Mouse (Mus musculus): ENCODE measurements at regions not wholly inside any gene's neighbourhood (a gene's known extent, or its start where the extent isn't known, plus 50 kb on each side); places are given as distances from the start of the nearest gene placed in this dataset.
A peak's percentile ranks its signal among the peaks of the same experiment; 100 is the strongest.

DNA sequence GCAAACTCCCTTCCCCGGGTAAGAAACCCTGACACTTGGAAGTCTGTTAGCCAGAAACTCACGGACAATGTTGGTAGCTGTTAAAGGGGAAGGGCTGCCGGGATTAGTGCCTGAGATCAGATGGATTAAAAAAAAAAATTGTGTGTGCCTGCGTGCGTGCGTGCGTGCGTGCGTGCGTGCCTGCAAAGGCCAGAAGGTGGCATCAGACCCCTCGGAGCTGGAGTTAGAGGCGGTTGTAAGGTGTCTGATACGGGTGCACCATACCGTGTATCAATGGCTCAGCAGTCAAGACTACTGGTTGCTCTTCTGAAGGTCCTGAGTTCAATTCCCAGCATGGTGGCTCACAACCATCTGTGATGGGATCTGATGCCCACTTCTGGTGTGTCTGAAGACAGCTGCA is 59.0 kb upstream of the Ccdc167 start:
- DNase-seq (ENCODE audit: low spot score) = no peak

DNA sequence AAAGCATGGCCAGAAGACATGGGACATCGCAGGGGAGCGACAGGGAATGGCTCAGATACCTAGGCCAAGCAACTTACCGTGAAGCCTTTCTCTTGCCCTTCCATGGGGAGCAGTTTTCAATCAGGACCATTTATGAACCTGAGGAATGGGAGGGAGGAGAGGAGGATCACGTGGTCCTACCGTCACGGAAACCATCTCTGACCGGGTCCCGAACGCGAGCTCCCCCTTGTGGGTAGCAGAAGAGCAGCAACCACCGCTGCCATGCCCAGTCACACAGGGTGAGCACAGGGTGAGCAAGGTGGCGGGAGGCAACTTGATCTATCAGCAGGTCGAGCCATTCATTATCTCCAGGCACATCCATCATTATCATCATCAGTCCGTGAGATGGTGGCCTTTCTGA is 56.5 kb upstream of the Ccdc167 start:
- peak; percentile 48 for DNase-seq (ENCODE audit: low spot score)

DNA sequence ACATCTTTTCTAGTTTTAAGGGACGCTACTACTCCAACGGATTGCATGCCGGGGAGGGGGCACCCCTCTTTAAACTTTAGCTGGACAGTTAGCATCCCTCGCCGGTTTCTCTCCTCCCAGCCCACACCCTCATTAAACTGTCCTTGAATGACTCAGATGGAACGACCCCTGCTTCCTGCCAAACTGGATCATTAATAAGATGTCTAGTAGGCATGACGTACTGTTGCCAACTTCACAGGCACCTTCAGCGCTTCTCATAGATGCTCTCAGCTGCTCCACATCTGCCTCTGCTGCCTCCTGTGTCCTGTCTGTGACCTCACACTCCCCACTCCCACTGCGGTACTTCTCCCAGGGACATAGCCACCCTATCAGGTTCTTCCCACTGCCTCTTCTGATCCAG is 54.1 kb upstream of the Ccdc167 start:
- DNase-seq (ENCODE audit: low spot score) = no peak

DNA sequence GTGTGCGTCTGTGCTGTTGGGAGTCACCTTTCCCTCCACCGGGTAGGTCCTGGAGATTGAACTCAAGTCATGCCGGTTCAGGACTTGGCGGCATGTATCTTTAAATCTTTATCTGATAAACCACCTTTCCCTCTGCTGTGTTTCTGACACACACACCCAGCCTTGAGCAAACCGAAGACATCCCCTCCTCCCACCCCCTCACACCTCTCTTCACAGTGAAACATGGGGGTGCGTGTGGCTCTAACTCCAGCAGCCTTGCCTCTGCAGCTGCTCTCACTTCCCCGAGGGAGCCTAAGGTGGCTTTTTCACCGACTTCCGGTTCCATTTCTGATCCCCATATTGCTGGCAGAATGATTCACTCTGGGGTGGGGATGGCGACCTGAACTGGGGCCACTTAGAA is 52.8 kb upstream of the Ccdc167 start:
- DNase-seq (ENCODE audit: low spot score) = no peak

DNA sequence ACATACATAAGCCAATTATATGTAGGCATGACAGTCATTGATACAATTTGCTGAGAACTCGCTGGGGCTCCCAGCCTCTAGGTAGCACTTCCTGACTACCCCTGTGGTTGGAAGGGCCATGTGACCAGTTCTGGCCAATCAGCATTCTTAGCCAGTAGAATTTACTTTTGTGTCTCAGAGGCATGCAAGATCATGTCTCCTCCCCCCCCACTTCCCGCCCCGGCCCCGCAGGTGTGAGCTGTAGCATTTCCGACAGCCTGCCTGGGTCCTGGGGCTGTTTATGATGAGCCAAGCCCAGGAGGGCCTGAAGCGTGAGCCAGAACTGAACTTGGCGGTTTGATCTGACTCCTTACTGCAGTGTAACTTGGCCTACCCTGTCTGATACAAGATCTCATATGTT is 52.3 kb upstream of the Ccdc167 start:
- peak; percentile 23 for DNase-seq (ENCODE audit: low spot score)

DNA sequence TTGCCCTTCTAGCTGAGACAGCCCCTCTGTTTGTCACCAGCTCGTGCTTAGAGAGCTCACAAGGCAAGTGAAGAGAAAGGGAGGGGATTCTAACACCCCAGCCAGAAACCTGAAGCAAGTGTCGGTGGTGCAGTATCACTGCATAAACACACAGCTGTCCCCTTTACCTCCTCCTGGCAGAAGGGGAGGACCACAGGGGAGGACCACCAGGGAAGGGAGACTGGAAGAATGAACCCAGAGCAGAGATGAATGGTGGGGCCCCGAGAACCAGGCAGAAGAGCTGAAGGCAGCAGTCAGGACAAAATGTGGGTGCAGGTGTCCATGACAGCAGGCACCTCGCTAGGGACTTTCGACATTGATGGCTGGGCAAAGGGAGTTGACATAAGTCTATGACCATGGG is 51.8 kb upstream of the Ccdc167 start:
- no peak for DNase-seq (ENCODE audit: low spot score)

All from urinary bladder, postnatal 25 days (tissue).